Mouse (Mus musculus): ENCODE data around the gene Wnk4.

Gene Wnk4

GRCm38 (mm10) chr11:101245855-101246701 lies 14.3 kb upstream of the Wnk4 start, which contains the start of gene Ramp2:
Ramp2 (plus strand) TSS chr11:101246028.
- DNase-seq, result peak; percentile 41 to 59

GRCm38 (mm10) chr11:101246702-101247012 lies 13.7 kb upstream of the Wnk4 start:
- no peak for DNase-seq

- DNase-seq, result no peak
These were observed 12.8 kb upstream of the Wnk4 start for GRCm38 (mm10) chr11:101247521-101248030.

DNA sequence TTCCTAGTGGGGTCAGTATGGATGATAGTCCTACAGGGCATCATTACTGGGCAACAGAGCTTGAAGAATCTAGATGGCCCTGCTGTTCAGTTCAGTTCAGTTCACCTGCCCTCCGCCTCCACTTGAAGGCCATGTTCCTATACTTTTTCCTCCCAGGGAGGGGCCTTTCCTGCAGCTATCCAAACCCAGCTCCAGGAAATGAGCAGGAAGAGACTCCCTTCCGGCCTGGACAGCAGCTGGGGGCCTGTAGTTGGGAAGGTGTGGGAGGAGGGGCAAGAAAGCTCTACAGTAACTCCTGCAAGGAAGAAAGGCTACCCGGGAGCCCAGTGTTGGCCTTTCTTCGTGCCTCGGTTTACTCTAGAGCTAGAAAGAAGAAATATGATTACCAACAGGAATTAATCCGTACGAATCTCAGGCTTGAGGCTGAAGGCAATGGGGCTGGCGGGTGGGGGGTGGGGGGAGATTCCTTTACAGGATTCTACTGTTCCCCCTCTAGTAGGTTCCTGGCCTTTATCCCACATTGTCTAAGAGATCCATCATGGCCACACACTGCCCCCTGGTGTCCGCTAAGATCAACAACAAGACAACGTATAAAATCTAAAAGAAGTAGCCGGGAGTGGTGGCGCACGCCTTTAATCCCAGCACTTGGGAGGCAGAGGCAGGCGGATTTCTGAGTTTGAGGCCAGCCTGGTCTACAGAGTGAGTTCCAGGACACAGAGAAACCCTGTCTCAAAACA lies 11.9 kb upstream of the Wnk4 start:
- peak; percentile 42 to 49 for DNase-seq

DNA sequence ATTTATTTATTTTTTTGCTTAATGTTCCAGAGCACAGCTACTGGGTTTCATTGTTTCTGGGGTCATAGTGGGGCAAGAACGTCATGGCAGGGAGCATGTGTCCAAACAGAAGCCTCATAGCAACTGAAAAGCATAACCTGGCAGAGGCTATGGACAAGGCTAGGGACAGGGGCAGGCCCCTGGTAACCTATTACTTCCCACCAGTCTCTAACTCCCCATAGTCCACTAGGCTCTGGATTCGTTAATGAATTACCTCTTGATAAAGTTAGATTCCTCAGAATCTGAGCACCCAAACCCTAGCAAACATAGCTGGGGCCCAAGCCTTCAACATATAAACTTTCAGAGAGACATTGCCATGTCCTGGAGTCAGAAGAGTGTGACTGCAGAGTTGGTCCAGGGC lies 9.3 kb upstream of the Wnk4 start:
- no peak for DNase-seq

DNA sequence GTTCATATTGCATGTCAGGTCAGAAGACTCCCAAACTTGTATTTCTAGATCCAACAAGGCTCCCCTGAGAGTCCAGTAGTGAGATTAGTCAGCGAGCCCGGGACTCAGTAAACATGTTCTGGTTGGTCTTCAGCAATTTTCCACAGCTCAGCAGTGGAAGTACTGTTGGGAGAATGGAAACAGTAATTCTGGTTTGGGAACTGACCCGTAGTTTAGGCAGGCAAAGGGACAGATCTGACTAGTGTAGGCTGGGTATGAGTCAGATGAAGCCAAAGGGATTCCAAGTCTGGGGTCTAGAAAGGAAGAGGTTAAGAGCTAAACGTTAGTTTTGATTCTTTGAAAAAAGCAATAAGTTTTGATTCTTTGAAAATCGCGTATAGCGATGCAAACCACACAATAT lies 7.4 kb upstream of the Wnk4 start:
- DNase-seq, result no peak

DNA sequence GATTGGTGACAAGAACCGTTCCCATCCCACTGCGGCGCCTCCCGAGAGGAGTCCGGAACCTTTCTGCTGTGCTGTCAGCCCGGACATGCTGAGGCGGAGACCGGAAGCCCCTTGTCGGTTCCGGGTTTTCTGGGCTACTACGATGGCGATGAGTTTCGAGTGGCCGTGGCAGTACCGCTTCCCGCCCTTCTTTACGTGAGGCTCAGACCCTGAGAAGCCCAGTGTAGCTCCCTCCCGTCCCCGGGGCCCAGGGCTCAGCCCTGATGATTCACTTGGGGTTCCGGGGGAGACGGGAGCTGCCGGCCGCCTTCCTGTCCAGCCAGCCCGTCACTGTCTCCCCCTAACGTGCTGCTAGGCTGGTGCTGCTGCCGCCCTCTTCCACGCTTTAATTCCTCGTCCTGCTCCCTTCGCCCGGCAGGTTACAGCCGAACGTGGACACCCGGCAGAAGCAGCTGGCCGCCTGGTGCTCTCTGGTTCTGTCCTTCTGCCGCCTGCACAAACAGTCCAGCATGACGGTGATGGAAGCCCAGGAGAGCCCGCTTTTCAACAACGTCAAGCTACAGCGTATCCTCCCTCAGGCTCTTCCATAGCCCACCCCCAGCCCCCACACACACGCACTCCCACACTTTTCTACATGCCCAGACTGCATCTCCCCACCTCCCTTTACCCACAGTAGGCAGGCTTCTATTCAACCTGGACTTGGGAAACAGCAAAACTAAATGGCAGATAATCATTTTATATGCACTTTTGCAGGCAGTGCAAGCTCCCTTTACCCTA lies 6.6 kb upstream of the Wnk4 start, which contains the start of gene Vps25:
Gene Vps25 (plus strand): TSS at position 95 of the 777 bp plus-strand sequence.
- peak; percentile 81 for DNase-seq

- DNase-seq, result no peak
These were observed 4.3 kb upstream of the Wnk4 start for GRCm38 (mm10) chr11:101255826-101256775.

- no peak for DNase-seq
These were observed 1.1 kb upstream of the Wnk4 start for GRCm38 (mm10) chr11:101259261-101259712.

- no peak for DNase-seq
These were observed 536 bp downstream of the Wnk4 start for GRCm38 (mm10) chr11:101260826-101261380.

DNA sequence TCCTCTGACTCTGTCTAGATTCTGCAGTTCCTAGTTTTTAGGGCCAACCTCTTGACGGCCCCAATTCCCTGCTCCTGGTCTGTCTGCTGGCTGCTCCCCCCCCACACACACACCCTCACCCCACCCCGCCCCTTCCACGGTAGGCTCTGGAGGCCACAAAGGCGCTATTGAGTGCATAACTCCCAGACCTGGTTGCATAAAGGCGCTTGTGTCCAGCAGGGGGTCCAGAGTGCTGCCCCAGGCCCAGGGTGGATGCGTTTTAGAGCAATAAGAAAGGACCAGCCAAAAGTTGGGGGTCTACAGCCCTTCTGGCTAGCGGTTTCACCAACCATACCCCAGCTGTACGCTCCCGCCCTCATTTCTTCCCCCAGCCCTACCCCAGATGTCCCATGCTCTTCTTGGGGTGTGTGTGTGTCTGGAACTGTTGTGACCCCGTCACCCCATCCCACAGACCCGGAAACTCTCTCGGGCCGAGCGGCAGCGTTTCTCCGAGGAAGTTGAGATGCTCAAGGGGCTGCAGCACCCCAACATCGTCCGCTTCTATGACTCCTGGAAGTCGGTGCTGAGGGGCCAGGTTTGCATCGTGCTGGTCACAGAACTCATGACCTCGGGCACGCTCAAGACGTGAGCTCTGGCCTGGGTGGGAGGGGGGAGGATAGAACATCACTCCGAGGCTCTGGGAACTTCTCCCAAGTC lies 2.1 kb downstream of the Wnk4 start:
- DNase-seq, result no peak

DNA sequence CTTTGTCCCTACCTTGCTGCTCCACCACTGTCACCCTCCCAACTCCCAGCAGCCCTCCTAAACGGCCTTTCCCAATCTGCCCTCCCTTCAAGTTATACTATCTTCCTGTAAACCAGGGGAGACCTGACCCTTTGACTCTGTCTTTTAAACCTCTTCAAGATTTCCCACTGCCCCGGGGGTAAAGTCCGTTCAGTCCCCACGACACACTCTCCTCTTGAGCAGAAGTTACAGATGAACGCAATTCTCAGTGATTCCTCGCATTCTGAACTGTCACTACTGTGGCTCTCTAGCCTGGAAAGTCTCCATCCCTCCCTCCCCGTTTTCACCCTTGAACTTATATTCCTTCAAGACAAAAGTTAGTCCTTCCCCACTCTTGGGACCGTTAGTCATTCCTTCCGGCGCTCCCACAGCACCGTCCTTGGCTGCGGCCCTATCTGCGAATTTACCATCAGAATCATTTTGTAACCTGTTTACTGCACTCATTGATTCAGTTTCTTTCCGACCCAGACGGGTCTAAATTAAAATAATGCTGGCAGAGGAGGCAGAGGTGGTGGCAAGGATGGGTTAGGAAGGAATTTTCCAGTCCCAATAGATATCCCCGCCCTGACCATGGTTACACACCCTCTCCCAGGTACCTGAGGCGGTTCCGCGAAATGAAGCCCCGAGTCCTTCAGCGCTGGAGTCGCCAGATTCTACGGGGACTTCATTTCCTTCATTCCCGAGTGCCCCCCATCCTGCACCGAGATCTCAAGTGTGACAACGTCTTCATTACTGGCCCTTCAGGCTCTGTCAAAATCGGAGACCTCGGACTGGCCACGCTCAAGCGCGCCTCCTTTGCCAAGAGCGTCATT lies 3.0 kb downstream of the Wnk4 start:
- no peak for DNase-seq

DNA sequence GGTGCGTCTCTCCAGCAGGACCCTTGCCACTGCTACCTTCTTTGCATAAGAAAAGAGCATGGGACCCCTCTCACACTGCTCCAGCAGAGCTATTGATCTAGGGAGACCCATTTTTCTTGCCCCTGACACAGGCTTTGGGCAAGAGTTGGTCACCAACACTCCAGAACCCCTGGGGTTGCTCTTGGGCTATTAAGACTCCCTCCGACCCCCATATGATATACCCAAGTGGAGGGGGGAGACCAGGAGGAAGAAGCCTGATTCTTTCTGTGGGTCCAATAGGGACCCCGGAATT lies 3.6 kb downstream of the Wnk4 start:
- DNase-seq, result no peak

GRCm38 (mm10) chr11:101264954-101265471 lies 4.6 kb downstream of the Wnk4 start:
- DNase-seq, result no peak

DNA sequence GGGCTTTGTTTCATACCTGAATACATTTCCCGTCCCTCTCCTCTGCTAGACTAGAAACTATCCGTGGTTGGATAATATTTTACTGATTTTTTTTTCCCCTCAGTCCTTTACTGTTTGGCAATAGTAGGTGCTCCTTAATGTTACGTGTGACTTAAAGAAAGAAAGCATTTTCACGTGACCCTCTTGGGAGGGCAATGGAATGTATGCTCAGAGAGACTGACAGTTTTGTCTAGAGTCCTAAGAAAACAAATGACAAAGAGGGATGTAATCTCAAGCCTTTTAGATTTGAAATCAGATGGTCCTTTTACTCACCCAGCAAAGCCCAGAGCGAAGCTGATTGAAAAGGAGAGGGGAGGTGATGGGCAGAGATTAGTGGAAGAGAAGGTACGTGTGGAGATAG lies 5.5 kb downstream of the Wnk4 start:
- DNase-seq, result no peak

GRCm38 (mm10) chr11:101269577-101270116 lies 9.3 kb downstream of the Wnk4 start:
- no peak for DNase-seq

GRCm38 (mm10) chr11:101272446-101272845 lies 12.1 kb downstream of the Wnk4 start:
- DNase-seq, result no peak

GRCm38 (mm10) chr11:101275309-101275708 lies 14.9 kb downstream of the Wnk4 start:
- no peak for DNase-seq

DNA sequence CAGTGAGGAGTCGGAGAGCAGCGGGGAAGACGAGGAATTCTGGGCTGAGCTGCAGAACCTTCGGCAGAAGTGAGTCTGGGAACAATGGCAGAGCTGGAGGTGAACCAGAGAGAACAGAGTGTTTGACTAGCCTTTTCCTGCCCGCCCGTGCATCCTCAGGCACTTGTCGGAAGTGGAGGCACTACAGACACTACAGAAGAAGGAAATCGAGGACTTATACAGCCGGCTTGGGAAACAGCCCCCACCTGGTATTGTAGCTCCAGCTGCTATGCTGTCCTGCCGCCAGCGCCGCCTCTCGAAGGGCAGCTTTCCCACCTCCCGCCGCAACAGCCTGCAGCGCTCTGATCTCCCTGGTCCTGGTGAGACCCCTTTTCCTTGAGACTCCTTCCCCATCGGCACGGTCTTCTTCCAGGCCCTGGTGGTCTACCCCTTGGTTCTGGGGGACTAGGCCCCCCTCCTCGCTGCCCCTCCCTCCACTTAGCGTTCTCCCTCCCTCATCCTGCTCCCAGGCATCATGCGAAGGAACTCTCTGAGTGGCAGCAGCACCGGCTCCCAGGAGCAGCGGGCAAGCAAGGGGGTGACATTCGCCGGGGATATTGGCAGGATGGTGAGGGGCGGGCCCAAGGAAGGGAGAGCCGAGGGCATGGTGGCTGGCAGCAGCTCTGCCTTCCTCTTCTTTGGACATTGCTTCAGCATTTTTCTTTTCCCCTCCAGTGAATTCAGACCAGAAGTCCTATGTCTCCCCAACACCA lies 16.1 kb downstream of the Wnk4 start:
- DNase-seq, result no peak
